Mouse (Mus musculus) forebrain, embryonic 16.5 days (tissue): ENCODE measurements around the gene Cyp2j8. TPM values are rescaled to one million over a fixed set of nuclear protein-coding genes. Genes with fewer than 3 reads are reported as not detected.

Experiments
- polyA plus RNA-seq: library from polyadenylated mRNA; unstranded; fragments of >200 nt; fragmentation: Nextera tagmentation; extraction: Ambion mirVana; gene quantifications from 2 replicates; pipeline ENCODE4 v1.2.1, GENCODE M21; 2015

Cyp2j8 gene
- polyA plus RNA-seq, 1 experiment from 2014 or later: not detected

Other genes starting within 250 kb of the Cyp2j8 start
- gene Cyp2j11, start 158.7 kb downstream of the Cyp2j8 start, polyA plus RNA-seq: not detected in 2 replicates
- 4.6 and 4.8 TPM in 2 replicates for gene Cyp2j6, start 46.3 kb upstream of the Cyp2j8 start, polyA plus RNA-seq
- 3.4 and 4.1 TPM in 2 replicates for gene Cyp2j9, start 84.2 kb upstream of the Cyp2j8 start, polyA plus RNA-seq
- not detected in 2 replicates for gene Cyp2j5, start 156.8 kb upstream of the Cyp2j8 start, polyA plus RNA-seq